Mouse (Mus musculus) liver, adult 2 months (tissue): ENCODE results near the gene Dock4. TPM values are rescaled to one million over a fixed set of nuclear protein-coding genes. Genes with fewer than 3 reads are reported as not detected.
A peak's percentile ranks its signal among the peaks of the same experiment; 100 is the strongest.

ENCODE experiments used
- DNase-seq: peaks from one replicate; pipeline ENCODE4 v3.0.0-alpha.2; 2011; ENCODE audit warnings: low read depth, low spot score; ENCODE audit errors: extremely low read depth
- H3K27ac ChIP-seq: fragments of 200-500 bp; replicated peaks from 2 replicates; pipeline ENCODE4 v1.5.1; 2012; ENCODE audit warnings: low read depth, mild to moderate bottlenecking, control low read depth, inconsistent platforms, low read length; ENCODE audit not compliant: insufficient read depth
- H3K27me3 ChIP-seq: fragments of 200-500 bp; 2 replicates; pipeline ENCODE4 v1.6.1; 2012; ENCODE audit warnings: mild to moderate bottlenecking, moderate library complexity, low read length, inconsistent platforms; ENCODE audit not compliant: control insufficient read depth, insufficient read depth
- H3K36me3 ChIP-seq: fragments of 200-500 bp; 2 replicates; pipeline ENCODE4 v1.6.1; 2012; ENCODE audit warnings: low read length, inconsistent platforms; ENCODE audit not compliant: control insufficient read depth, insufficient read depth
- H3K4me1 ChIP-seq: fragments of 200-500 bp; 2 replicates; pipeline ENCODE4 v1.6.1; 2011; ENCODE audit warnings: low read length; ENCODE audit not compliant: control insufficient read depth, insufficient read depth
- H3K4me3 ChIP-seq: fragments of 200-500 bp; 2 replicates; pipeline ENCODE4 v1.5.1; 2011; ENCODE audit warnings: low read depth, mild to moderate bottlenecking, control low read depth, low read length, moderate library complexity; ENCODE audit not compliant: insufficient read depth
- H3K79me2 ChIP-seq: fragments of 200-500 bp; 2 replicates; pipeline ENCODE4 v1.6.1; 2012; ENCODE audit warnings: inconsistent platforms, mild to moderate bottlenecking, low read length, moderate library complexity; ENCODE audit not compliant: control insufficient read depth, insufficient read depth
- H3K9ac ChIP-seq: fragments of 200-500 bp; 2 replicates; pipeline ENCODE4 v1.6.1; 2012; ENCODE audit warnings: low read depth, mild to moderate bottlenecking, control low read depth, inconsistent platforms, low read length
- CTCF ChIP-seq: fragments of 200-500 bp; IDR thresholded peaks from 2 replicates; pipeline ENCODE4 v1.5.1; 2011; ENCODE audit warnings: low read depth, low read length, control low read depth
- POLR2A ChIP-seq: fragments of 200-500 bp; IDR thresholded peaks from 2 replicates; pipeline ENCODE4 v1.6.1; 2011; ENCODE audit warnings: low read length, control low read depth; ENCODE audit not compliant: insufficient read depth; ENCODE audit errors: extremely low read depth
- WGBS: fragments of 180-500 bp; shearing (Covaris S2); methylation state at CpG from one replicate; pipeline ENCODE4 v1.1.7; 2018; 5-methylcytosine and 5-hydroxymethylcytosine counted together
- polyA plus RNA-seq: library from polyadenylated mRNA; depleted of rRNA; stranded (reverse); fragments of >200 nt; gene quantifications from 2 replicates; pipeline ENCODE4 v1.2.3, GENCODE M21; 2012
- total RNA-seq: library from RNA; depleted of rRNA; stranded (reverse); fragments of >200 nt; gene quantifications from 2 replicates; pipeline ENCODE4 v1.2.3, GENCODE M21; 2014

The Dock4 gene
- total and polyA plus RNA-seq, 2 experiments: 5.9 to 26.8 TPM

DNA sequence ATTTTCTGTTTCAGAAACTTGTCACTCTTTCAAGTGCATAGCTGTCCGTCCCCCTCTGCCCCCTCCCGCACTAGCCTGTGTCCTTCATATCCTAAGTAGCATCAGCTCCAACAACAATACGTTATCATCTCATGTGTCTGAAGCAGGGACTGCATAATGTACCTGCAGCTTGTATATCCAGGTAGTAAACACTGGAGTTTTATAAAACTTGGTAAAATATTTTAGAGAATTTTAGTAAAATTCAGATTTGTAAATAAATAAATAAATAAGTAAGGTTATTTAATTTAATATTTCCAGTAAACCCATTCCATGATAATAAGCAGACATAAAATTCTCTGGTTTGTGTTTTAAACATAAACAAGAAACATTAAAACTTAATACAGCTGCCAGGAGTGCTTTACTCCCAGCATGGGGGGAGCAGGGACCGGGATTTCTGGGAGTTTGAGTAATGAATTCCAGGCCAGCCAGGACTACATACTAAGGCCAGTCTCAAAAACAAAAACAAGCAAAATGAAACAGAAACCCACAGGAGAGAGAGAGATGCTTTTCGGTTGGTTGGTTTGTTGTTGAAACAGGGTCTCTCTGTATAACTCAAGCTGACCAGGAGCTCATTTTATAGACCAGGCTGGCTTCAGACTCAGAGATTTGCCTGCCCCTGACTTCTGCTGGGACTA, 352.7 kb downstream of the Dock4 start:
- peaks cover 8% of the 10 kb centered on the region; the same call in 1 of the 2 replicates for H3K36me3 ChIP-seq
- no peaks in the 10 kb centered on the region for H3K27me3 ChIP-seq
- H3K9ac ChIP-seq: no peak overlapping the region
- DNase-seq: no peak
- no peak overlapping the region for H3K4me3 ChIP-seq
- TF ChIP-seq POLR2A: no peak
- TF ChIP-seq CTCF: no peak
- WGBS: 94% methylated on average over 5 of the region's 5 CpGs
- no peaks in the 10 kb centered on the region for H3K79me2 ChIP-seq
- no peak overlapping the region for H3K27ac ChIP-seq
- H3K4me1 ChIP-seq: no peaks in the 10 kb centered on the region

DNA sequence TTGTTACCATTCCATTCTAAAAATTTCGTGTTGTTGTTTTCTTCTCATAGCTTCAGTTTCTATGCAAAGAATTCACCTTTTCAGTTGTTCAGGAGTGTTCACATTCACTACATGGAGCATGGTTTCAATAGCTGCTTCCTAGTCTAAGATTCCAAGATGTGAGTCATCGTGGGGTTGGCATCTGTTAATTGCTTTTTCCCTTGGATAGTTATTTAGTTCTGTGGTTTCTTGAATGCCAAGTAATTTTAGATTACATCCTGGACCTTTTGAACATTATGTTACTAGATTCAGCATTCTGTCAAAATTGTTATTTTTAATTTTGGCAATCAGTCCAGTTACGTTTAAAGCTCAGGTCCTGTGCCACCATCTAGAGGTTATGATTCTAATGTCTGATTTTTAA, 355.7 kb downstream of the Dock4 start:
- TF ChIP-seq CTCF: no peak
- TF ChIP-seq POLR2A: no peak
- H3K27me3 ChIP-seq: no peaks in the 10 kb centered on the region
- DNase-seq: no peak
- H3K4me1 ChIP-seq: no peaks in the 10 kb centered on the region
- no peak overlapping the region for H3K27ac ChIP-seq
- H3K9ac ChIP-seq: no peak overlapping the region
- WGBS: 84% methylated on average over 3 of the region's 3 CpGs
- peaks cover 14% of the 10 kb centered on the region; the same call in 1 of the 2 replicates for H3K36me3 ChIP-seq
- no peaks in the 10 kb centered on the region for H3K79me2 ChIP-seq
- H3K4me3 ChIP-seq: no peak overlapping the region

GRCm38 (mm10) chr12:40805257-40805656, 359.5 kb downstream of the Dock4 start:
- Histone ChIP-seq H3K27ac (no peak overlapping the region), H3K36me3 (peaks cover 29% of the 10 kb centered on the region), H3K27me3 (no peaks in the 10 kb centered on the region), H3K79me2 (no peaks in the 10 kb centered on the region), H3K4me1 (no peaks in the 10 kb centered on the region), H3K9ac (no peak overlapping the region), H3K4me3 (no peak overlapping the region)
- WGBS: 88% methylated on average over 2 of the region's 2 CpGs
- TF ChIP-seq POLR2A (no peak), CTCF (no peak)
- no peak for DNase-seq

DNA sequence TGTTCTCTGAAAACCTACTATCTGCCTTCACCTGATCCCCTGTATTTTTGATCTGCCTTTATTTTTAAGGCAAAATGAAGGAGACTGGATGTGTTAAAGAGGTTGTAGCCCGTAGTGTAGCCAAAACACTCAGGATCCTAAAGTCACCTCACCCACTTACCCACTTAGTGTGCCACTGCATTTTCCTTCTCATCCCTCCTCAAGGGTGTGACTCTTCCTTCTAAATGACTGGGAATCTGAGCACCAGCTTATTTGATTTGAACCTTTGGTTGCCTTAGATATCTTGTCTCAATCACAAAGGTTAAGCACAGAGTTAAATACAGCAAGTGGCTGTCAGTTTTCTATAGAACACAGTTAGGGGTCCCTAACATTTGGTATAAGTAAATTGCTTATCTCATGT, 362.2 kb downstream of the Dock4 start:
- peaks cover 45% of the 10 kb centered on the region for H3K36me3 ChIP-seq
- no peaks in the 10 kb centered on the region for H3K27me3 ChIP-seq
- no peak overlapping the region for H3K4me3 ChIP-seq
- no peaks in the 10 kb centered on the region for H3K79me2 ChIP-seq
- TF ChIP-seq CTCF (no peak), POLR2A (no peak)
- H3K4me1 ChIP-seq: no peaks in the 10 kb centered on the region
- DNase-seq: no peak
- WGBS: 90% methylated on average over 1 of the region's 1 CpGs
- no peak overlapping the region for H3K27ac ChIP-seq
- H3K9ac ChIP-seq: no peak overlapping the region

- H3K27me3 ChIP-seq: no peaks in the 10 kb centered on the region
- DNase-seq: peak; percentile 32
- no peaks in the 10 kb centered on the region for H3K79me2 ChIP-seq
- no peak for TF ChIP-seq POLR2A
- TF ChIP-seq CTCF: no peak
- no peak overlapping the region for H3K27ac ChIP-seq
- no peak overlapping the region for H3K4me3 ChIP-seq
- H3K4me1 ChIP-seq: peaks cover 2% of the 10 kb centered on the region; the same call in 1 of the 2 replicates
- 25% methylated on average over 2 of the region's 2 CpGs for WGBS
- H3K36me3 ChIP-seq: peaks cover 43% of the 10 kb centered on the region
- no peak overlapping the region for H3K9ac ChIP-seq
Observed at GRCm38 (mm10) chr12:40813474-40813873, 367.7 kb downstream of the Dock4 start.

DNA sequence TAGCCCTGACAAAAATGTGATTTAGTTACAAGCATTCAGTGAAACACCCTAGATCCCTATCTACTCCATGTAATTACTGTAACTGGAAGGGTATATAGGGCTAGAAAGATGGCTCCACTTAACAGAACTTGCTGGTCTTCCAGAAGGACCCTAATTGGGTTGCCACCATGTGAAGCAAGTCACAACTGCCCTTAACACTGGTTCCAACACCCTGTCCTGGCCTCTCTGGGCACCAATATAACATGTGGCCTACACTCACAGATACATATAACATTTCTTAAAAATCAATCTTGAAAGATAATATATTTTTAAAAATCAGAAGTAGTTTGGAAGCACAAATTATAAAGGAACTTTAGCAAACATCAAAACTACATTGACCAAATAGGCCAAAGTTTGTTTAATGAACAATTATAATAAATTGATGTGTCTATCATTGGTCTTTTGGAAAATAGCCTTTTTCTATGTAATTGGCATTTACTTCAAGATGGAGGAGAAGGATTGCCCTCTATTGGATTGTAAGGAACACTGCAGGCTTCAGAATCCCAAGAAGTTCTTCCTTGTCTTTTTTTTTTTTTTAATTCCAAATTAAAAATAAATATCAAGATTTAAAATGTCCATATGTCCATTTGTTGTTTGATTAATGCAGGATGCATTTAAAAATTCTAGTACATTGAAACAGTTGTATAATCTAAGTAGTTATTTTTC, 369.1 kb downstream of the Dock4 start:
- Histone ChIP-seq H3K36me3 (peaks cover 36% of the 10 kb centered on the region), H3K79me2 (no peaks in the 10 kb centered on the region), H3K4me1 (peaks cover 2% of the 10 kb centered on the region; the same call in 1 of the 2 replicates), H3K27ac (no peak overlapping the region), H3K4me3 (no peak overlapping the region), H3K27me3 (no peaks in the 10 kb centered on the region), H3K9ac (no peak overlapping the region)
- no peak for DNase-seq
- TF ChIP-seq POLR2A (no peak), CTCF (no peak)
